Mouse (Mus musculus) c-Kit-positive CD71-negative TER-119-negative erythroid progenitor cells, embryonic 14.5 days (primary cell): ENCODE measurements around the gene Nat8.
"Not testable (repeated sequence)": the region's sequence is repeated elsewhere in the genome, so short reads cannot be mapped to it uniquely, and the experiment has no call there.

Experiments used
- DNase-seq: peaks from one replicate; pipeline ENCODE4 v3.0.0-alpha.2; 2013; ENCODE audit warnings: low read depth

Nat8 gene

GRCm38 (mm10) chr6:85836098-85836497 lies 4.2 kb upstream of the Nat8 start:
- not testable (repeated sequence) for DNase-seq

DNA sequence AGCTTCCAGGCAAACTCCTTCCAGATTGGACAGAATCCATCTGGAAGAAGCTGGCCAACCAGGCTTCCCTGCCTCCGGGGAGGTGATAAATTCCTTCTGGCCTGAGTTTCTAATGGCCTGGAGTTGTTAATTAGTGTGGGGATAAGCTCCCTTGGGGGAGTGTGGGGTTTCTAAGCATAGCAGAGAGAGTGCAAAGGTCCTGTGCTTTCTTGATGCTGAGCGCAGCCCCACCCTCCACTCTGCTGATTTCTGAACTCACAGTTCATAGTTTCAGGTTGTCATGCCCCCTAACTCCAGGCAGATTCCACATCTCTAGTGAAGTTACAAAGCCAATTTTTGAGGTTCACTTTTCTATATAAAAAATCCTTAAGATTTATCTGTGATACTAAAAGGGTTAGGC lies 3.2 kb upstream of the Nat8 start:
- DNase-seq = not testable (repeated sequence)

DNA sequence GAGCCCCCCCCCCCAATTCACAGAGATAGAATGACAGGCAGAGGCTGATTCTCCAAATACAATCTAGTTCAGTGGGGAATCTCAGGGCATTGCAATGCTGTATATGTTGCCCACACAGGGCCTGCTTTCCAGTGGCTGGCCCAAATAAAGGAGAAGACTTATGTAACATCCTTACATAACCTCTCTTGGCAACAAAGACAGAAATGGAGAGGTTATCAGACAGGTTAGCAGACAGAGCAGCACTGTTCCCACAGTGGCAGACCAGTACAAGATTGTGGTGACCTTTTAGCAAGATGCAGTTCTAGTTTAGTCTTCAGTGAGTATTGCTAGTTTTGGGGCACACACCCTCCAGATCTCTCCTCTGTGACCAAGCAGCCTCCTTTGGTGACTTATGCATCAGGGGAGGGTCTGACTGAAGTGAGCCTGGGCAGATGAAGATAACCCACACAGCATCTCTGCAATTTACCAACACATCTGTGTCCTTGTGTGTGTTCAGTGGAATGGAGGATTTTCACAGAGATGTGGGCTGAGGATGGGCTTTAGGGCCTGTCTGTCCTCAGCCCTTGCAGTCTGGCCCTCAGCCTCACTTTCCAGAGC lies 2.7 kb upstream of the Nat8 start:
- not testable (repeated sequence) for DNase-seq

- no peak for DNase-seq
These were observed 2.4 kb downstream of the Nat8 start for GRCm38 (mm10) chr6:85829462-85829861.

DNA sequence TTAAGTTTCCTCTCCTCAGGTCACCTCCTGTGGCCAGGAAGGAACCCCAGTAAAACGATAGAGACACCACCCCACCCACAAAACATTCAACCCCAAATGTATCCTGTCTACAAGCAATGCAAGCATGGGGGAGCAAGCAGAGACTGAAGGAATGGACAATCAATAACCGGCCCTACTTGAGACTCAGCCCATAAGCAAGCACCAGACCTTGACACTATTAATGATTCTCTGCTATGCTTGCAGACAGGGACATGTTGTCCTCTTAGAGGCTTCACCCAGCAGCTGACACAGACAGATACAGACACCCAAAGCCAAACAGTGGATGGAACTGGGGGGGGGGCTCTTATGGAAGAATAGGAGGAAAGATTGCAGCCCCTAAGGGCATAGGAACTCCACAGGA lies 6.0 kb downstream of the Nat8 start:
- DNase-seq = no peak

DNA sequence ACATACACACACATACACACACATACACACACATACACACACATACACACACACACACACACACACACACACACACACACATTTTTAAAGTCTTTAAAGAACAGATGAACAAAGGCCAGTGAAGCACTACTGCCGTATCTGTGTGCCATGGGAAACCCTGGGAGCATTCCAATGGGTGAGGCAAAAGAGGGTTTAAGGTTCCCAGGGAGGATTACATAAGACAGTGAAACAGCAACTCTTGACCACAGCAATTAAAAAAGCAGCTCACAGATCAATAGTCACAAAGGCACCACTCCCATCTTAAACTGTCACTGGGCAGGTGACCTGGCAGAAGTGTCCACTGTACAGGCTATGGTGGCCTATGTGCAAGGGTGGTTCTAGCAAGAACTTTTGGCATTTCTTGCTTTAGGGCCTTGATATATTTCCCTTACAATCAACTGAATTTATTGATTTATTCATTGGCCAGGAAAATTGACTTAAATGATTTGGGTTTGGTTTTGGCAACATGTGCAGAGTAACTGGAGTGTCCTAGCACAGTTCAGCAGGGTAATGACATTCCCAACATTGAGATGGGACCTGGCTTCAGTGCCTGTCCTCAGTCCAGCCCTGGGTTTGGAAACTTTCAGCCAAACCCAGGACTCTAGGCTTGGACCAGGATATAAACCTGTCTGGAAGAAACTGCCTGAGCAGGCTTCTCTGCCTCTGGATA lies 8.3 kb downstream of the Nat8 start:
- DNase-seq = no peak

DNA sequence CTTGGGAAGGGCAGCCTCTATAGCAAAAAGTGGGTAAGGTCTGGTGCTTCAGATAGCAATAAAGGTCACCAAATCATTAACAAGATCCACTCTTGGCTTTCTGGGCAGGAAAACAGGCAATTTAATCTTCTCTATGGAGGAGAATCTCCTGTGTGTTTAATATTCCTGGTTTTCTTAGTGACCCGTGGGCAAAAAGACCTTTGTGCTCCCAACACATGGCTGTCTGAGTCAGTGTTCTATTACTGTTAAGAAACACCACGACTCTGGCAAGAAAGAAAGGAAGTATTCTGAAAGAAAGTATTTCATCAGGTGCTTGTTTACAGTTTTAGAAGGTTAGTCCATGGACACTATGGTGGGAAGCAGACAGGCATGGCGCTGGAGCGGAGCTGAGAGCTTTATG lies 9.6 kb downstream of the Nat8 start:
- no peak for DNase-seq

GRCm38 (mm10) chr6:85820837-85821236 lies 11.0 kb downstream of the Nat8 start, which contains the start of the genes Nat8f6 and Nat8f5:
TSS of gene Nat8f6 (minus strand) at chr6:85820954.
TSS of gene Nat8f5 (minus strand) at chr6:85820972.
- no peak for DNase-seq

DNA sequence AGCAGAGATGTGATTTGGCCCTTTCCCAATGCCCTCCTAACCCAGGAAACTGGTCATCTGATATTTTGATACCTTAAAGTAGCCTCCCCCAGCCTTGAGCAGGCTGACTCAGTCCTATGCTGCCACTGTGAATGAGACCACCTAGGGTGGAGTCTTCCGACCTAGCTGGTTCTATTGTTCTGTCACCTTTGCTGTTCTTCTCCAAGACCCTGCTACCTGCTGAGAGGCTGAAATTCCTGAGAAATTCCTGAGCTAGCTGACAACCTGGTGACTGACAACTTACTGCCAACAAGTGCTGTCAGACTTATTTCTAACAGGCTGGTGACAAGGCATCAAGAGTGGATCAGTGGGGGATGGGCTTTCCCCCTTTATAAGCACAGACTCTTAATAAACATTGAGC lies 13.5 kb downstream of the Nat8 start:
- no peak for DNase-seq

GRCm38 (mm10) chr6:85813339-85813738 lies 18.5 kb downstream of the Nat8 start:
- no peak for DNase-seq

- not testable (repeated sequence) for DNase-seq
These were observed 20.8 kb downstream of the Nat8 start for GRCm38 (mm10) chr6:85810942-85811537.

- not testable (repeated sequence) for DNase-seq
These were observed 21.4 kb downstream of the Nat8 start for GRCm38 (mm10) chr6:85810514-85810913.

- not testable (repeated sequence) for DNase-seq
These were observed 22.1 kb downstream of the Nat8 start for GRCm38 (mm10) chr6:85809784-85810183.

- not testable (repeated sequence) for DNase-seq
These were observed 28.7 kb downstream of the Nat8 start for GRCm38 (mm10) chr6:85803180-85803579.
